24 mouse cellular contexts compared by ENCODE assay signal in the genomic region with DNA sequence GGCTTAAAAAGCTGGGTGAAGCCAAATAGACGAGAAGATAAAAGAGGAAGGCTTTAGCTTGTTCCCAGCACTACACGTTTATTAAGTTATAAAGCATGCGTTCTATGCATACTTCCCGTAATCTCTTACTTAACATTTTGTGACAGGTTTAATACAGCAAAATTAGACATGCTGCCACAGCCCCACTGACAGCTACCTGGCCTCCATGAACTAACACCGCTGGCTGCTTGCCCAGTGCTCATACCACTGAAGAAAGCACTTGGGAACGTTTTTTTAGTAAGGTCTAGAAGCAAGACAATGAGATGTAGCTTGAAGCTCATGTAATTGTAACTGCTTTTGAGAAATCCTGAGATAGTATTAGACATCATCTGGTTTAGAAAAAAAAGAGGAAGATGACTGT.
DNase-seq lines count a peak whose midpoint lies in the region; ATAC-seq lines count a peak whose summit lies in the region.
"Had no signal": no experiment of that assay in that cellular context is flagged by ENCODE, and none has a peak within 500 bp of the region (broad histone marks: within the 10 kb centered on the region; RNA-seq: fewer than 3 reads in every experiment).

No protein-coding gene starts in this region.

- no peak for DNase-seq in heart, postnatal 36 days
- peak; percentile 16 for DNase-seq in left cerebral cortex, postnatal 4 days
- DNase-seq in left cerebral cortex, adult 11 months (ENCODE audit: low spot score), result no peak
- peak; percentile 32 for DNase-seq in urinary bladder, postnatal 14 days (ENCODE audit: low spot score)
- DNase-seq in urinary bladder, postnatal 10 days (ENCODE audit: low spot score), result no peak
- no peak for DNase-seq in retina, postnatal 1 day
- DNase-seq: adrenal gland, postnatal 14 days; cerebellum, postnatal 36 days; gastrocnemius, postnatal 14 days; kidney, adult 8-10 months; kidney, postnatal 10 days; liver, postnatal 0 days; lung, postnatal 10 days; right cerebral cortex, adult 18-20 months; right cerebral cortex, postnatal 4 days; thymus, postnatal 25 days had no signal

- no peak overlapping the region for H3K9ac ChIP-seq in heart, embryonic 14.5 days (ENCODE audit: low read length)
- H3K9ac ChIP-seq: heart, embryonic 15.5 days; hindbrain, embryonic 14.5 days; liver, postnatal 0 days had no signal

- H3K36me3 ChIP-seq in heart, embryonic 14.5 days (ENCODE audit: control insufficient read depth, insufficient read depth, low read length), result no peaks in the 10 kb centered on the region
- H3K36me3 ChIP-seq: forebrain, embryonic 10.5 days; heart, embryonic 15.5 days had no signal

- H3K4me2 ChIP-seq in heart, embryonic 14.5 days (ENCODE audit: low read length), result 0 out of 2 replicates have a peak overlapping the region, but pooled peaks have one; percentile 22
- H3K4me2 ChIP-seq: heart, embryonic 15.5 days; hindbrain, embryonic 14.5 days; liver, embryonic 11.5 days had no signal

- H3K27ac ChIP-seq in heart, embryonic 14.5 days (replicated peaks in 1 of 2; ENCODE audit: control insufficient read depth in 1 of 2, insufficient read depth in 1 of 2, low read depth in 2 of 2, low read length in 2 of 2), result no peak overlapping the region
- H3K27ac ChIP-seq: forebrain, embryonic 10.5 days; heart, embryonic 15.5 days; hindbrain, embryonic 14.5 days had no signal

- intact Hi-C loops in heart, postnatal 36 days (cut with DNase I), result no loop called here
- intact Hi-C loops in left cerebral cortex, postnatal 4 days (cut with DNase I), result no loop called here

- ATAC-seq in heart, embryonic 14.5 days (ENCODE audit: insufficient number of reproducible peaks, insufficient read depth, low FRiP score, low read depth), result no peak
- ATAC-seq: forebrain, embryonic 16.5 days; liver, postnatal 0 days; midbrain, embryonic 16.5 days had no signal

- H3K4me3 ChIP-seq in heart, embryonic 14.5 days (ENCODE audit: control insufficient read depth in 1 of 2, insufficient read depth in 1 of 2, low read depth in 1 of 2, low read length in 2 of 2), result no peak overlapping the region
- H3K4me3 ChIP-seq: forebrain, embryonic 10.5 days; heart, embryonic 15.5 days; megakaryocyte, embryonic 14.5 days had no signal

- 0 out of 4 replicates have a peak, but pooled peaks cover 0 to 2% of the 10 kb centered on the region in 2 experiments for H3K4me1 ChIP-seq in heart, embryonic 14.5 days (ENCODE audit: control insufficient read depth in 2 of 2, insufficient read depth in 2 of 2, low read length in 2 of 2)
- H3K4me1 ChIP-seq: forebrain, embryonic 10.5 days; heart, embryonic 15.5 days; megakaryocyte, embryonic 14.5 days had no signal

- no peaks in the 10 kb centered on the region for H3K27me3 ChIP-seq in heart, embryonic 14.5 days (ENCODE audit: control insufficient read depth, insufficient read depth, low read length)
- H3K27me3 ChIP-seq: heart, embryonic 15.5 days; megakaryocyte, embryonic 14.5 days had no signal

- H3K9me3 ChIP-seq in heart, embryonic 14.5 days (ENCODE audit: control insufficient read depth, low read length), result no peaks in the 10 kb centered on the region
- H3K9me3 ChIP-seq: forebrain, embryonic 10.5 days; heart, embryonic 15.5 days had no signal

- WGBS in heart, embryonic 14.5 days, result 24% methylated on average over 6 of the region's 6 CpGs

Comparison
In these comparisons a context has a peak if more than half of its experiments do, and no peak if none do; other contexts are left out.
1. DNase-seq: peak in left cerebral cortex, postnatal 4 days (single experiment) and urinary bladder, postnatal 14 days (single experiment); none in heart, postnatal 36 days (0 of 2), left cerebral cortex, adult 11 months (single experiment), urinary bladder, postnatal 10 days (single experiment) and retina, postnatal 1 day (single experiment).